Mouse (Mus musculus): ENCODE data around the gene Rnf130.
"Not testable (repeated sequence)": the region's sequence is repeated elsewhere in the genome, so short reads cannot be mapped to it uniquely, and the experiment has no call there.

Rnf130 gene

DNA sequence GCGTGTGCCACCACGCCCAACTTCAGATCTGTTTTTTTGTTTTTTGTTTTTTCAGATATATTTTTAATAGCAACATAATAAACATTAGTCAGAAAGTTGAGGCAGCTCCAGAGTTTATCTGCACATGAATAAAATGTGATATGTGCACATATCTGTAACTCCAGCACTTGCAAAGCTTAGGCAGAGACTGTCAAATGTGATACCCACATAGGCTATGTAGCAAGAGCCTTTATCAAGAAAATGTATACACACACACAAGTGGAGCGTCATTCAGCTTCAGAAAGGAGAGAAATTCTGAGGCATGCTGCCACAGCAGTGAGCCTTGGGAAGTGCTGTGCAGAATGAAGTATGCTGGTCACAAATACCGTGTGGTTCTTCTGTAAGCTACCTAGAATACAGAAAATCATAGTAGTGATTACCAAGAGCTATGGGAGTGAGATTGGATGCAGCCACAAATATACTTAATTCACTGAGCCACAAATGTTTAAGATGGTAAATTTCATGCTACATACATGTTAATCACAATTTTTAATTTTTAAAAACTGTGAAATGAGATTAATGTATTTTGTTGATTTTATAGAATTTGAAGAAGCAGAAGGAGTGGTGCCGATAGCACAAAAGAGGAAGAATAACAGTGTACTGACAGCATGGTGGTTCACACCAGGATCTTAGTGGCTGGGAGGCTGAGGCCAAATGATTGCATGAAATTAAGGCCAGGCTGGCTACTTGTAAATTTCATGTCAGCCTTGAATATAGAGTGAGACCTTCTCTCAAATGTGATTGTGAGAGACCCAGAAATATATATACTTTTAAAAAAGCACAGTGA, 56.4 kb downstream of the Rnf130 start:
- no peak for DNase-seq (ENCODE audit: low read depth in 1 of 2, low spot score in 2 of 2)

DNA sequence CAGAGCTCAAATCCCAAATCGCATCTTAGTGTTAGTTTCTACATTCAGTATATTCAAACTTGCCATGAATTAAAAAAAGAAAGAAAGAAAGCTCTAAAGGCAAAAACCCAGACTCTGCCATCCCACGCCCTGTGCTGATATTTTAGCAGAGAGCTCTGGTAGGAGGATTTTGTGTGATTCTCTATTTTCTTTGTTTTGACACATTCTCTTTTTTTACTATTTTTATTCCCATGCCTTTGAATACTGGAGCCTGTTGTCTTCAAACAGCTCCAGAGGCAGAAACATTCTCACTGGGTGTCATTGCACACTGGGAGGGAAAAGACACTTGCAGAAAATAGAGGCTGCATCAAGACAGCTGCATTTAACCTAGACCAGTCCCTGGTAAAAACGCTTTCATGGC, 61.1 kb downstream of the Rnf130 start:
- no peak for DNase-seq (ENCODE audit: low read depth in 1 of 2, low spot score in 2 of 2)

DNA sequence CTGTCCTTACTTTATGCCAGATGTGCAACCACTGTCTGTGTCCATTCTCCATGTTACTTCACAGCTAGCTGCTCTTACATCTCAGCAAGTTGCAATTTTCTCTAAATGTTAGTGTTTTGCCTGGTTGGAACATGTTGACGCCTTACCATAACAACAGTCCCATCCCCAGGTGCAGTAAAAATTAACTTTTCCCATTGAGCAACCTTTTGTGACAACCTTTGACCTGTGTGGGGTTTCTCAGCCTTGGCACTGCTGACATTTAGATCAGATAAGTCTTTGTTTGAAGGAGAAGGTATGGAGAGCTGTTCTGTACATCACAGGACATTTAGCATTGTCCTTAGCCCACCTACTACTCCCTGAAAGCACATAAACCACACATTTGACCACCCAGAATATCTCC, 64.7 kb downstream of the Rnf130 start:
- DNase-seq (ENCODE audit: low read depth in 1 of 2, low spot score in 2 of 2), result no peak

DNA sequence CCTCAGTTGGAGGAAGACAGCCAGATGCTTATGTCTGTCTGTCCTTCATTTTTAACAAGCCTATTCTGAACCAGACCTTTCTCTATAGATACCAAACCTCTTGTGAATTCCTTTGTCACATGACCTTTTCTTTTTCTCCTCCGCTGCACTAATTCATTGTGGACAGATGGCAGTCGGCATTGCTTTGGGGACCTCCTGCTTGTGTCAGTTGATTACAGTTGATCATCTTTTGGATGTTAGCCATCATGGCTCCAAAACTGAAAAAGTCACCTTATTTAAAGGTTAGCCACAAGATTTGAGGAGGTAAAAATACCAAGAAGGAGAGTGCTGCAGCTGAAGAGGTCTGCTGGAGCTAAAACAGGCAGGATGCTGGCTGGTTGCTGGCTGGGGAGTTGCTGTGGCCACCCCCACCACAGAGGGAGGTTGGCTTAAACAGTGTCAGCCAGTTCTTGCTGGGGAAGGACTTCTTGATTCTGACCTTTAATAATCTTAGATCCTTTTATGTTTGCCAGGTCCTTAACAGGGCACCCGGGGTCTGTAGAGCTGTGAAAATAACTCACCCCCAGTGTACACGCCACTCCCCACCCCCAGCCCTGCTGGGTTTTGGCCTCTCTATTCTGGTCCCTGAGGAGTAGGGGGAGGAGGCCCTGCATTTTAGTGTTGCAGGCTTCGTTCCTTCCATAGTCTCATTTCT, 66.0 kb downstream of the Rnf130 start:
- DNase-seq (ENCODE audit: low read depth in 1 of 2, low spot score in 2 of 2), result no peak

DNA sequence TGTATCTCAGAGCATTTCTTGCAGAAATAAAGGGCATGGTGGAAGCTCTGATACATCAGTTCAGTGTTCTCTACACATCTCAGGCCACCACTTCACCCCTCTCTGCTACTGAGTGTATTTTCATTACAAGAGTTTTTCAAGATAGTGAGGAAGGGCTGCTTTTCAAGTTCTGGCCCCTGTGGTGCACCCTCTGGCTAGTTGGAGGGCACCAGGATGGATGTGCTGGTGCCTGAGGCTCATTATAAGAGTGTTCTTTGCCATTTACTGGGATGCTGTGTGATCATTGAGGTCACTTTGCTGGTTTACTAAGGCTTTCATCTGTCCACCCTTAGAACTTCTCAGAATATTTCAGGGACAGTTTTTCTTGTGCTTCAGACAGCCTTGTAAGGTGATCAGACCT, 66.5 kb downstream of the Rnf130 start:
- no peak for DNase-seq (ENCODE audit: low read depth in 1 of 2, low spot score in 2 of 2)

DNA sequence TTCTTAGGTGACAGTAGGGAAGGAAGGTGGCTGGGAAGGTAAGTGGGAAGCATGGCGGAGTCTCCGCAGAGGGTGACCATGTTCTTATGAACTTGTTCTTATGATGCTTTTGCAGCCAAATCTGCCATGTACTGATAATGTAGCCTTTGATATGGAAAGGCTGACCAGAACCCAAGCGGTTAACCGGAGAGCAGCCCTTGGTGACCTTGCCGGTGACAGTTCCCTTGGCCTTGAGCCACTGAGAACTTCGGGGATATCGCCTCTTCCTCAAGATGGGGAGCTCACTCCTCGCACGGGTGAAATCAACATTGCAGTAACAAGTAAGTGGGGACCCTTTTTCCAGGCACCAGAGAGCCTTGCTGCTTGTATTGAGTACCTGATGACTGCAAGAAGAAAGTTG, 70.5 kb downstream of the Rnf130 start:
- DNase-seq (ENCODE audit: low read depth in 1 of 2, low spot score in 2 of 2), result no peak

DNA sequence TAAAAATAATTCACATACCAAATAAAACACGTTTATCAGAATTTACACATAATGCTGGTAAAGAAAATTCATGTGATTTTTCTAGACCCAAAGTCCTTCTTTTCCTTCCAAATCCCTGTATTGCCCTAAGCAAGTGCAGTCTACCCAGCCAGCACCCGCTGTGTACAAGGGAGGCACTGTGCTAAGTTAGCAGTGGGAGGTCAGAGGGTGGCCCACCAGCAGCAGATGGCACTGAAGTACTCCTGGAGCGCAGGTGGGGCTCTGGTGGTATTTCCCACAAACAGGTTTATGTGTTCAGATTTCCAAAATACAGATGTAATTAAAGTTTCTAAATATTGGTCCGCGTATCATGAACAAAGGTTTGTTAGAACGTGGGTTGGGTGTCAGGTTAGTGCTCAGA, 71.9 kb downstream of the Rnf130 start:
- no peak for DNase-seq (ENCODE audit: low read depth in 1 of 2, low spot score in 2 of 2)

DNA sequence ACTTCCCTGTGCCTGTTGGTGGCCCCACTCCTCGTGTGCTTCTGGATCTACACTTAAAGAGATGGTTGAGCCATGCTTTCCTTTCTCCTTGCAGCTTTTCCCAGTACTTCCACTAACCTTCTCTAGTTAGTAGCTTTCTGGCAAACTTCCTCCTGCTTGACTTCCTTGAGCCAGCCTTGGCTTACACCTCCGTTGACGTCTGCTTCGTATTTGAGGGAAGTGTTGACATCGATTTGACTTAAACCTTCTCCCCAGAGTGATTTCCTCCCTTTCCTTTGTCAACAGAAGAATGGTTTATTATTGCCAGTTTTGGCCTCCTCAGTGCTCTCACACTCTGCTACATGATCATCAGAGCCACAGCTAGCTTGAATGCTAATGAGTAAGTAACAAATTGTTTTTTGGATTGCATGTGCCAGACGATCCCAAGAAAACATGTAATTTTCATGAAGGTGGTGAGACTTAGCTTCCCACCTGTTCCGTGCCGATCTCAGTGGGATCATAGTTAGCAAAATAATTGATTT, 73.9 kb downstream of the Rnf130 start:
- DNase-seq (ENCODE audit: low read depth in 1 of 2, low spot score in 2 of 2), result no peak

DNA sequence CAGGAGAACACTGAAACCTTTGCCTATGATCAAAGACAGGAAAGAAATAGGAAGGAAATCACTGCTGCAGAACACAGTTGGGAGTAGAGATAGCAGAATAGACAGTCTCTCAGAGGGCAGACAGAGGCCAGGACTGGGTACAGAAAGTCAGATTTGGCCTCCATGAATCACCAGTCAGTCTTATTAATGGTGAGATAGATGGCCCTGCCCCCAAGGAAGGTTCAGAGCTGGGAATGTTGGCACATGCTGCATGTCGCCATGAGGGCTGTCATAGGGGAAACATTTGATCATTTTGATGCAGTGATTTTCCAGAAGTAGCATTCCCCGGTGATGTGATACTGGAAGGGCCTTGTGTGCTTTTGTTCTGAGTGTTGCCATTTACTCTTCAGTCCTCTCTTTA, 74.5 kb downstream of the Rnf130 start:
- DNase-seq (ENCODE audit: low read depth in 1 of 2, low spot score in 2 of 2), result no peak

DNA sequence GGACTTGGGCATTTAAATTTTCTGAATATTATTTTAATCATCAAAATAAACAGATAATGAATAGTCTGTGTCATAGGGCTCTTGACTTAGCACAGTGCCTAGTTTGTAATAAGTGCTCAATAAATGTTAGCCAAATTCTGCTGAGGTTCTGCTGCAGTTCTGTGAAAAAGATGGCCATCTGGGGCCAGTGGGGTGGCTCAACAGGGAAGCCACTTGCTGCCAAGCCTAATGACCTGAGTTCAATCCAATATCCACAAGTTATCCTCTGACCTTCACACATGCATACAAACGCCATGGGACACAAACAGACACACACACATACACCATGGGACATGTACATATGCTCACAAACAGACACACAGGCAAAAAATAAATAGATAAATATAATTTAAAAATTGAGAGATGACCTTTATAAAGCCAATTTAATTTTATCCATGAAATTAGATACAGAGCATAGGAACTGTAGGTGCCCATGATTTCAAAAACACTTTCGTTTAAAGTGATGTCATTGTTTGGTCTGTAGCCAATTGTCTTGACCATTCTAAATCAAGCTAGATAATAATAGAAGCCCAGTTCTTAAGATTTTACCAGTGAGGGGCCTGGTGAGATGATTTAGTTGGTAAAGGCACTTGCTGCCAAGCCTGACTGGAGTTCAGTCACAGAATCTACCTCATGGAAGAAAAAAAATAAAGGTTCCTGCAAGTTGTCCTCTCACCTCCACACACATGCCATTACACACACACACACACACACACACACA, 75.6 kb downstream of the Rnf130 start:
- no peak for DNase-seq (ENCODE audit: low read depth in 1 of 2, low spot score in 2 of 2)

DNA sequence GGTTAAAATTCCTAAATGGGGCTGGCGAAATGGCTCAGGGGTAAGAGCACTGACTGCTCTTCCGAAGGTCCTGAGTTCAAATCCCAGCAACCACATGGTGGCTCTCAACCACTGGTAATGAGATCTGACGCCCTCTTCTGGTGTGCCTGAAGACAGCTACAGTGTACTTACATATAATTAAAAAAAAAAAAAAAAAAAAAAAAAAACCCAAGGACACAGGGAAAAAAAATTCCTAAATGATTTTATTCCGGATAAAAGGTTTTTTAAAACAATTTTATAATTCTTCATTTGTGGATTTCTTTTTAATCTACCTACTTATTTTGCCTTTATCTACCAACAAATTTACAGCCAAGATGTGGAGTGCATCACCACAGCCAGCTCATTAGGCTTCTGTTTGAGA, 76.8 kb downstream of the Rnf130 start:
- DNase-seq (ENCODE audit: low read depth in 1 of 2, low spot score in 2 of 2), result not testable (repeated sequence)

DNA sequence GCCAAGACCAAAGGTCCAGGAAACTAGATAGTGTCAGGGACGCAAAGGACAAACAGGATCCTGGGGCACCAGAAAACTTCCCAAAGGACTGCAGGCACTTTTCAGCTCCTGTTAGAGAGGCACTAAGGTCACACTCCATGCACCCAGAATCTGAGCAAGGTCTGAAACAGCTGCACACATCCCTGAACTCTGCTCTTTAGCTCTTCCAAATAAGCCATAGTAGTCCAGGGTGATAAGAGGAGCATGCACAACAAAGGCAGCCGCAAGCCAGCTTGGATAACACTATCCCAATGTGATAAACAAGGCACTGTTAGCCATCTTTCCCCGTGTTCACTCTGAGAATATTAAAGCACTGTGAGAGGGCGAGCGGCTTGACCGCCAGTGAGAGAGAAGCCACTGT, 78.9 kb downstream of the Rnf130 start:
- no peak for DNase-seq (ENCODE audit: low read depth in 1 of 2, low spot score in 2 of 2)

DNA sequence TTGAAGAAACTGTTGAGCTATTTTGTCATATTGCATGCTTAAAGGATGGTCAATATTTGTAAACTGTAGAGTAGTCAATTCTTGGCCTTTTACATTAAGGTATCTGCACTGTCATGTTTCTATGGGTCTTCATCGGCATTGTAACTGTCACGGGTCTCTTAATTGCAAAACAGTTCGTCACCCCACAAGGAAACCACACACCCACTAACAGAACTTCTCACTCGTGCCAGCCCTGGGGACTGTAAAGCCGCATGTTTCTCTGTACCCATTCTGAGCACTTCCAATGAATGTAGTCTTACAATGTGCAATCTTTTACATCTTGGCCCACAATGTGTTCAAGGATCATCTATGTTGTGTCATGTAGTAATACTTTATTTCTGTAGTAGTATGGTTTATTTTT, 80.1 kb downstream of the Rnf130 start:
- no peak for DNase-seq (ENCODE audit: low read depth in 1 of 2, low spot score in 2 of 2)

DNA sequence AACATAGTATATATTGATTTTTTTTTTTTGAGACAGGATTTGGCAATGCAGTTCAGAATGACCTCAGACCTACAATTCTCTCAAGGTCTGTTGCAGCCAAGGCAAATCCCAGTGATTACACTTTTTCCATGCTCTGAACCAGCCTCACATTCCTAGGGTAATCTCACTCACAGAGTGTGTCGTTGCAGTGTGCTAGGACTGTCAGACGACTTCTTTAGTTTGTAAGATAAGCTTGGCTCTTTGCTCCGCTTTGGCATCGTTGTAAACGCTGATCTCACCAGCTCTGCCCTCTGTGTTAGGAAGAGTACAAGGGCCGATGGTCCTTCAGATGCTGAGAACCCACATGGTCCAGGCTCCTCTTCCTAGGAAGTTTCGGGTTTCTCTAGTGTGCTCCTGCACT, 80.9 kb downstream of the Rnf130 start:
- DNase-seq (ENCODE audit: low read depth in 1 of 2, low spot score in 2 of 2), result no peak

DNA sequence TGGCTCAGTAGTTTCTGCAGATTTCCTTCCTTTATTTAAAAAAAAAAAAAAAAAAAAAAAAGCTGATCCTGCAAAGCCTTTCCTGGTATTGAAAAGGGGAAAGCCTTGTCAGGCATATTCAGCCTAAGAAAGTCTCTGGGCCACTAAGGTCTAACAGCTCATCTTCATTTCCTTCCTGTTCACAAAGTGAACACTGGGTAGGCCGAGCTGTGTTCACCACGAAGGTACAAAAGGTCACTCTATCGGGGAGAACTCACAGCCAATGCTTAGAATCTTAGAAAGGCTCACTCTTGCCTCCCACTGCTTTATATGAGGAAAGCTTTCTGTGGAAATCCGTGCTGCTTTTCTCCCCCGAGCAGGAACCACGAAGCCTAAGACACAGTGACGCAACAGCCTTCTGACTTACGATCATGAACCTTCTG, 83.7 kb downstream of the Rnf130 start:
- no peak for DNase-seq (ENCODE audit: low read depth in 1 of 2, low spot score in 2 of 2)

DNA sequence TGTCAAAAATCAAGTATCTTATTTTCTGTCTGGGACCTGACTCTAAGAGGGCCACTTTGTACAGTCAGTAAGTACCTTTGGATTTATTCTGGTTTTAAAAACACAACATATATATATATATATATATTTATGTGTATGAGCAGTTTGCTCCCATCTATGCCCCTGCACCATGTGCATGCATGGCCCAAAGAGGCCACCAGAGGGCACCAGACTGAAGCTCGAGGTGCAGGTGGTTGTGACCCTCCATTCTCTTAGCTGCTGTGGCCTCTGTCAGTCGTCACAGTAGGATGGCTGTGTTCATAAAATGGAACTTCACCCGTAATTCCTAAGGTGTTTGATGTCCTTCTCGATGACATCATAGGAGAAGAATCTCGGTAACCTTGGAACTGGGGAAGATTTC, 89.2 kb downstream of the Rnf130 start:
- peak; percentile 44 to 68 for DNase-seq (ENCODE audit: low read depth in 1 of 2, low spot score in 2 of 2)

DNA sequence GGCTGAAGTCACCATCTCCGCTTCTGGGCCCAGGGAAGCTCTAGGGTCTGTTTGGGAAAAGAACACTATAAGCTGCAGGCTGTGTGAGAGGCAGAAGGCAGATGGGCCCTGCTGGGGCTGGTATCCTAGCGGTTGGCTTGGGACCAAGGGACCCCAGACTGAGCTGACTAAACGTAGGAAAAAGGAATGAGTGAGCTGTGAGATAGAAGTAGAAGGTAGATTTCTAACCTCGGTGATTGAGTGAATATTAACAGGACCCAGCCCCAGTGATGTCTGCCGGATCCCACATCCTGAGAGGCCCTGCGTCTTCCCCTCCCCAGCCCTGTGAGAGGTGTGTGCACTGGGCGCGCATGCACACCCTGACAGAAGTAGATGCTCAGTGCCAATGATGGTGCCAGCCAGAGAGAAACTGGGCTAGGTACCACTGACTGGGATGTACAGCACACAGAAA, 97.5 kb downstream of the Rnf130 start:
- no peak for DNase-seq (ENCODE audit: low read depth in 1 of 2, low spot score in 2 of 2)

DNA sequence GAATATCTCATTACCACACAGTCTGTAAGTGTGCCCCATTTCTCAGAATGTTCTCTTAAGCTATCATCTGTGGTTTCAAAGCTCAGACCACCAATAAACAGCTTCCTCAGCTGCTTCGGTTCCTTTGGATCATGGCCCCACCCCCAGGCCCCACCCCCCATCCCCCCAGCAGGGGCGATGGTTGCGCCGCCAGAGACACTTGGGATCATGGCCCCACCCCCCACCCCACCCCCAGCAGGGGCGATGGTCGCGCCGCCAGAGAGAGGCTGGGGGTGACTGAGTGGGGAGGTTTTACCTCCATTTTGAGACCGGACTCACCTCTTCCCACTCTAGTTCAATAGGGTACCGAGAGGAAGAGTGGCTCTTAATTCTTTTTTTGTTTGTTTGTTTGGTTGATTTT, 102.6 kb downstream of the Rnf130 start:
- DNase-seq (ENCODE audit: low read depth in 1 of 2, low spot score in 2 of 2), result no peak

DNA sequence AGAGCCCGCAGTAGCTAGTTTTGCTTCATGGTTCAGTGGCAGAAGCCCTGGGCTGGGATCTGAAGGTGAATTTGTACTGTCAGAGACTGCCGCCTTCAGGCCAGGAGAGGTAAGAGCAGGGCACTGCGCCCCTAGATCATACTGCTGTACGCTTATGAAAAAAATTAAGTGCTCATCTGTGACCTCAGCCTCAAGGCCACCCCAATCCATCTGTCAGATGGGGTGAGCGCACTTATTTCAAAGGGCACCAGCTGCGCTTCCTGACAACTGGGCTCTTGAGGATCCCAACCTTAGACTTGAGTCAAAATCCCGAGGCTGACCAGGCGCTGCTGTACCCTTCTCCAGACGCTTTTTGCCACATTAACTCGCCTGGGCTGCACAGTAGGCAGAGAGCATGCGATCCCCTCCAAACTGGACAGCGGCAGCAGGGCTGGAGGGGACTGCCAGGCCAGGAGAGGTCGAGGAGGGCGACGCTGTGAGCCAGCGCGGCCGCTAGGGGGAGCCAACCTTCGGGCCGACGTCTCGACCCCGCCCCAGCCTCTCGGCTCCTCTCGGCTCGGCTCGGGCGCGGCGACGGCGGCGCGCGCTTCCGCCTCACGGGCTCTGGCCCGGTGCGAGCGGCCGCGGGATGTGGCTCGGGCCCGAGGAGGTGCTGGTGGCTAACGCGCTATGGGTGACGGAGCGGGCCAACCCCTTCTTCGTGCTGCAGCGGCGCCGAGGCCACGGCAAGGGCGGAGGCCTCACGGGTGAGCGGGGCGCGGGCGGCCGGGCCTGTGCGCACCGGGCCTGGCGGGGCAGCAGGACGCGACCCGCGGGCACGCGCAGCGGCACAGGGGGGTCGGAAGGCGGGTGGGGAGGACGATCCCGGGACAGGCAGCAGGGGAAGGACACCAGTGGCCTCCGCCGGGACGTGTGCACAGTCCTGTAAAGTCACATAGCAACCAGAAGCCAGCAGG, 105.9 kb downstream of the Rnf130 start, which contains the start of gene Tbc1d9b:
TSS of gene Tbc1d9b (plus strand) at position 586 of the 956 bp plus-strand sequence.
- DNase-seq (ENCODE audit: low read depth in 1 of 2, low spot score in 2 of 2), result peak; percentile 52 to 82

DNA sequence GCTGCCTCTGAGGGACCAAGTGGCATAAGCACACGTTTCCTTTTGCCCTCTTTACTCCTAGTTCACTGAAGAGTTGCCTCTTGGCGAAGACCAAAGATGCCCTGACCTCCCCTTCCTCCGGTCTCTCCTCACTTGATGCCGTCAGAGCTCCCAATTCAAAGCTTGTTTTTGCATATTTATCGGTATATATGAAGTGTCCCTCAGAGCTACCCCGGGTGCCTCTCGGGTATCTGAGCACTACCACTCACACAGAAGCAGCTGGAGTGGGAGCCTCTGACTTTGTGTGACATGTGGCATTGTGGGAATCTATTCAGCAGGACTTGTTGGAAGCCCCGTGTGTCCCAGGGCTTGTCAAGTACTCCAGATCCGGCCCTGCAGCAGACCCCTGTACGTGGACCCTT, 106.7 kb downstream of the Rnf130 start:
- no peak for DNase-seq (ENCODE audit: low read depth in 1 of 2, low spot score in 2 of 2)
